Mouse (Mus musculus): Measurements from ENCODE around the gene Gm13288. TPM values are rescaled to one million over a fixed set of nuclear protein-coding genes. Genes with fewer than 3 reads are reported as not detected.
A peak's percentile ranks its signal among the peaks of the same experiment; 100 is the strongest.
"Not testable (repeated sequence)": the region's sequence is repeated elsewhere in the genome, so short reads cannot be mapped to it uniquely, and the experiment has no call there.

The Gm13288 gene
- polyA plus RNA-seq (2015; fragmentation: Nextera tagmentation; extraction: Ambion mirVana): 0.05 TPM in 1 of 2 replicates, not detected in the other

GRCm38 (mm10) chr4:88805231-88805630 lies at the start of gene Gm13288:
Gene Gm13288 (plus strand): TSS chr4:88805531.
- WGBS: no CpG with 5 or more reads among the region's 8 CpGs
- not testable (repeated sequence) for H3K4me3 ChIP-seq (ENCODE audit: low read depth, low read length); H3K27me3 ChIP-seq (replicated peaks; ENCODE audit: insufficient read depth, low read length); H3K9me3 ChIP-seq (ENCODE audit: low read length); H3K9ac ChIP-seq (replicated peaks; ENCODE audit: low read depth); H3K4me2 ChIP-seq (replicated peaks; ENCODE audit: low read depth, low read length); H3K4me1 ChIP-seq (ENCODE audit: insufficient read depth, low read depth, low read length); H3K27ac ChIP-seq (ENCODE audit: low read length); DNase-seq (ENCODE audit: low spot score); H3K36me3 ChIP-seq (ENCODE audit: insufficient read depth, low read length); ATAC-seq

GRCm38 (mm10) chr4:88756581-88757513 lies 48.5 kb upstream of the Gm13288 start:
- peak overlapping the region; percentile 40 for H3K4me3 ChIP-seq (ENCODE audit: low read depth, low read length)
- H3K9ac ChIP-seq (replicated peaks; ENCODE audit: low read depth): peak overlapping the region; percentile 23
- H3K27ac ChIP-seq (ENCODE audit: low read length): peak overlapping the region; percentile 86
- 6% methylated on average over 28 of the region's 31 CpGs for WGBS
- not testable (repeated sequence) for H3K9me3 ChIP-seq (ENCODE audit: low read length); ATAC-seq; H3K4me1 ChIP-seq (ENCODE audit: insufficient read depth, low read depth, low read length); H3K36me3 ChIP-seq (ENCODE audit: insufficient read depth, low read length); H3K27me3 ChIP-seq (replicated peaks; ENCODE audit: insufficient read depth, low read length)
- peak; percentile 13 for DNase-seq (ENCODE audit: low spot score)
- H3K4me2 ChIP-seq (replicated peaks; ENCODE audit: low read depth, low read length): peak overlapping the region; percentile 48

- peak; percentile 96 for DNase-seq (ENCODE audit: low spot score)
- TF ChIP-seq CTCF (IDR thresholded peaks at IDR 0.05): peak; percentile 73
- Histone ChIP-seq H3K4me3 (ENCODE audit: low read depth, low read length) (peak overlapping the region; percentile 40), H3K4me2 (replicated peaks; ENCODE audit: low read depth, low read length) (peak overlapping the region; percentile 48), H3K9ac (replicated peaks; ENCODE audit: low read depth) (peak overlapping the region; percentile 23; the same call in 1 of the 2 replicates), H3K27ac (ENCODE audit: low read length) (peak overlapping the region; percentile 86)
- peak; percentile 100 for ATAC-seq
- H3K9me3 ChIP-seq (ENCODE audit: low read length); H3K4me1 ChIP-seq (ENCODE audit: insufficient read depth, low read depth, low read length); H3K27me3 ChIP-seq (replicated peaks; ENCODE audit: insufficient read depth, low read length); H3K36me3 ChIP-seq (ENCODE audit: insufficient read depth, low read length): not testable (repeated sequence)
- 1% methylated on average over 17 of the region's 21 CpGs for WGBS
Observed at GRCm38 (mm10) chr4:88757628-88758031, 47.7 kb upstream of the Gm13288 start.

- not testable (repeated sequence) for H3K9ac ChIP-seq (replicated peaks; ENCODE audit: low read depth); DNase-seq (ENCODE audit: low spot score)
Observed at GRCm38 (mm10) chr4:88758751-88759150, 46.6 kb upstream of the Gm13288 start.

GRCm38 (mm10) chr4:88759610-88760268 lies 45.6 kb upstream of the Gm13288 start, which contains the start of gene Gm13283:
Gene Gm13283 (plus strand): TSS chr4:88760119.
- H3K9me3 ChIP-seq (ENCODE audit: low read length); H3K27ac ChIP-seq (ENCODE audit: low read length); H3K4me1 ChIP-seq (ENCODE audit: insufficient read depth, low read depth, low read length); H3K36me3 ChIP-seq (ENCODE audit: insufficient read depth, low read length); DNase-seq (ENCODE audit: low spot score); H3K4me2 ChIP-seq (replicated peaks; ENCODE audit: low read depth, low read length); H3K9ac ChIP-seq (replicated peaks; ENCODE audit: low read depth); ATAC-seq; H3K27me3 ChIP-seq (replicated peaks; ENCODE audit: insufficient read depth, low read length): not testable (repeated sequence)
- peak within 1 kb of the TSS; percentile 25; the same call in 1 of the 2 replicates for H3K4me3 ChIP-seq (ENCODE audit: low read depth, low read length)
- WGBS: 17% methylated on average over 8 of the region's 14 CpGs

More at GRCm38 (mm10) chr4:88758751-88759150, 46.6 kb upstream of the Gm13288 start:
- not testable (repeated sequence) for H3K9me3 ChIP-seq (ENCODE audit: low read length); H3K4me1 ChIP-seq (ENCODE audit: insufficient read depth, low read depth, low read length); H3K4me3 ChIP-seq (ENCODE audit: low read depth, low read length); H3K27ac ChIP-seq (ENCODE audit: low read length); H3K36me3 ChIP-seq (ENCODE audit: insufficient read depth, low read length); ATAC-seq; H3K27me3 ChIP-seq (replicated peaks; ENCODE audit: insufficient read depth, low read length); H3K4me2 ChIP-seq (replicated peaks; ENCODE audit: low read depth, low read length)
- WGBS: 88% methylated on average over 9 of the region's 9 CpGs

- peak; percentile 74 for TF ChIP-seq CTCF (IDR thresholded peaks at IDR 0.05)
- not testable (repeated sequence) for H3K9ac ChIP-seq (replicated peaks; ENCODE audit: low read depth); H3K36me3 ChIP-seq (ENCODE audit: insufficient read depth, low read length); H3K4me2 ChIP-seq (replicated peaks; ENCODE audit: low read depth, low read length); H3K9me3 ChIP-seq (ENCODE audit: low read length); H3K27ac ChIP-seq (ENCODE audit: low read length); H3K4me1 ChIP-seq (ENCODE audit: insufficient read depth, low read depth, low read length); H3K27me3 ChIP-seq (replicated peaks; ENCODE audit: insufficient read depth, low read length); ATAC-seq
- WGBS: 2% methylated on average over 19 of the region's 28 CpGs
- DNase-seq (ENCODE audit: low spot score): peak; percentile 93
- H3K4me3 ChIP-seq (ENCODE audit: low read depth, low read length): peak overlapping the region; percentile 25; the same call in 1 of the 2 replicates
Observed at GRCm38 (mm10) chr4:88760431-88760830, 44.9 kb upstream of the Gm13288 start.

GRCm38 (mm10) chr4:88761776-88762175 lies 43.6 kb upstream of the Gm13288 start:
- H3K4me1 ChIP-seq (ENCODE audit: insufficient read depth, low read depth, low read length); H3K9me3 ChIP-seq (ENCODE audit: low read length); H3K36me3 ChIP-seq (ENCODE audit: insufficient read depth, low read length); H3K4me2 ChIP-seq (replicated peaks; ENCODE audit: low read depth, low read length); H3K27ac ChIP-seq (ENCODE audit: low read length); H3K4me3 ChIP-seq (ENCODE audit: low read depth, low read length); H3K27me3 ChIP-seq (replicated peaks; ENCODE audit: insufficient read depth, low read length); DNase-seq (ENCODE audit: low spot score); H3K9ac ChIP-seq (replicated peaks; ENCODE audit: low read depth); ATAC-seq: not testable (repeated sequence)
- 72% methylated on average over 6 of the region's 8 CpGs for WGBS

GRCm38 (mm10) chr4:88762341-88762740 lies 43.0 kb upstream of the Gm13288 start:
- H3K4me1 ChIP-seq (ENCODE audit: insufficient read depth, low read depth, low read length); H3K9me3 ChIP-seq (ENCODE audit: low read length); DNase-seq (ENCODE audit: low spot score); H3K36me3 ChIP-seq (ENCODE audit: insufficient read depth, low read length); H3K4me2 ChIP-seq (replicated peaks; ENCODE audit: low read depth, low read length); H3K27ac ChIP-seq (ENCODE audit: low read length); H3K27me3 ChIP-seq (replicated peaks; ENCODE audit: insufficient read depth, low read length); H3K4me3 ChIP-seq (ENCODE audit: low read depth, low read length); ATAC-seq; H3K9ac ChIP-seq (replicated peaks; ENCODE audit: low read depth): not testable (repeated sequence)
- 50% methylated on average over 8 of the region's 9 CpGs for WGBS
